Mouse (Mus musculus) stomach, embryonic 15.5 days (tissue): ENCODE data around the gene Tax1bp3. TPM values are rescaled to one million over a fixed set of nuclear protein-coding genes. Genes with fewer than 3 reads are reported as not detected.

ENCODE experiments used
- ATAC-seq: fragments of 200-750 bp; cut with Nextera tagmentation; 2 replicates; pipeline ENCODE4 v1.8.0; 2017; ENCODE audit warnings: low read depth, moderate number of reproducible peaks, moderate TSS enrichment; ENCODE audit not compliant: insufficient read depth, low FRiP score
- H3K27ac ChIP-seq: fragments of 300-500 bp; sonication (generic); 2 replicates; pipeline ENCODE4 v1.5.1; 2015; ENCODE audit warnings: mild to moderate bottlenecking, inconsistent platforms
- H3K27me3 ChIP-seq: fragments of 300-500 bp; sonication (generic); replicated peaks from 2 replicates; pipeline ENCODE4 v1.6.1; 2015; ENCODE audit warnings: inconsistent platforms
- H3K36me3 ChIP-seq: fragments of 300-500 bp; sonication (generic); 2 replicates; pipeline ENCODE4 v1.6.1; 2015; ENCODE audit warnings: inconsistent platforms
- H3K4me1 ChIP-seq: fragments of 300-500 bp; sonication (generic); 2 replicates; pipeline ENCODE4 v1.6.1; 2015; ENCODE audit warnings: inconsistent platforms
- H3K4me2 ChIP-seq: fragments of 300-500 bp; sonication (generic); 2 replicates; pipeline ENCODE4 v1.6.1; 2015; ENCODE audit warnings: mild to moderate bottlenecking, inconsistent platforms
- H3K4me3 ChIP-seq: fragments of 300-500 bp; sonication (generic); replicated peaks from 2 replicates; pipeline ENCODE4 v1.5.1; 2015; ENCODE audit warnings: inconsistent platforms
- H3K9ac ChIP-seq: fragments of 300-500 bp; sonication (generic); 2 replicates; pipeline ENCODE4 v1.6.1; 2015; ENCODE audit warnings: inconsistent platforms
- H3K9me3 ChIP-seq: fragments of 300-500 bp; sonication (generic); 2 replicates; pipeline ENCODE4 v1.6.1; 2016; ENCODE audit warnings: inconsistent platforms
- WGBS: fragments of 180-500 bp; shearing (Covaris S2); methylation state at CpG from one replicate; pipeline ENCODE4 v1.1.7; 2015; 5-methylcytosine and 5-hydroxymethylcytosine counted together
- polyA plus RNA-seq: library from polyadenylated mRNA; unstranded; fragments of >200 nt; fragmentation: Nextera tagmentation; extraction: Ambion mirVana; gene quantifications from 2 replicates; pipeline ENCODE4 v1.2.1, GENCODE M21; 2015

Gene Tax1bp3
- polyA plus RNA-seq, 1 experiment from 2014 or later, result 211 TPM

DNA sequence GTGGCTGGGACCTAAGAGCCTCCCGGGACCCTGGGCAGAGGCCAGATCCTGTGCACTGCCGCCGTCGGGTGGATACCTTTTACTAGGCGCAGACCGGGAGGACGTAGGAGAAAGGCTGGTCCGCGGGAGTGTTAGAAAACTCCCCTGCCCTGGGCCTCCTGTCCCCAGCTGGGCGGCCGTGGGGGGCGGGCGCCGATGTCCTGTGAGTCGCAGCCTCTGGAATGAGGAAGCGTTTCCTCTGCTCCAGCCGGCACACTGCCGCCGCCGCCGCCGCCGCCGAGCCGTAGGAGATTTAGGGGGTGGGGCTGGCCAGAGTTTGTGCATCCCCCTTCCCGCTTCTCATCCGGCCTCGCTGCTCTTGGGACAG, 609 bp downstream of the Tax1bp3 start:
- peaks cover 24% of the 10 kb centered on the region for H3K4me1 ChIP-seq
- ATAC-seq, result peak; percentile 82
- peaks cover 12% of the 10 kb centered on the region for H3K36me3 ChIP-seq
- peak overlapping the region; percentile 68 for H3K9ac ChIP-seq
- H3K27ac ChIP-seq, result peak overlapping the region; percentile 98
- no peaks in the 10 kb centered on the region for H3K9me3 ChIP-seq
- peak overlapping the region; percentile 63 for H3K4me2 ChIP-seq
- WGBS, result under 1% methylated on average over 27 of the region's 28 CpGs
- H3K4me3 ChIP-seq, result peak overlapping the region; percentile 71
- no peaks in the 10 kb centered on the region for H3K27me3 ChIP-seq

DNA sequence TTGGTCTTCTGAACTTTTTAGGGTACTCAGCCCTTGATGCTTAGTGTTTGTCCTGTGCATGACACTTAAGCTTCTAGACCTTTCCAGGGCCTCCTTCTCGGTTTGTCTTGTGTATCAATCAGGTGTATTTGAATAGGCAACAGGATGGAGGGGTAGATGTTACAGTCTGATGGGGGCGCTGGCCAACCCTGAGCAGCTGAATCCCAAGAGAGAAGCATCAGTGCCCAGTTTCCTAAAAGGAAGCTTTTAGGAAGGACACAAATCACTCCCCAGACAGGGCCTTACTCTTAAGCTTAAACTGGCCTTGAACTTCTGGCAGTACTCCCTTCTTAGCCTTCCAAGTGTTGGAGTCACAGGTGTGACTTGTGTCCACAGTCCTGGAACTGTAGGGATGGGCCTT, 1.0 kb downstream of the Tax1bp3 start:
- Histone ChIP-seq H3K4me2 (peak overlapping the region; percentile 63), H3K36me3 (peaks cover 13% of the 10 kb centered on the region), H3K27ac (peak overlapping the region; percentile 98), H3K4me3 (peak overlapping the region; percentile 71), H3K9ac (peak overlapping the region; percentile 68; the same call in 1 of the 2 replicates), H3K27me3 (no peaks in the 10 kb centered on the region), H3K4me1 (peaks cover 20% of the 10 kb centered on the region), H3K9me3 (no peaks in the 10 kb centered on the region)
- no peak for ATAC-seq
- 8% methylated on average over 2 of the region's 2 CpGs for WGBS

DNA sequence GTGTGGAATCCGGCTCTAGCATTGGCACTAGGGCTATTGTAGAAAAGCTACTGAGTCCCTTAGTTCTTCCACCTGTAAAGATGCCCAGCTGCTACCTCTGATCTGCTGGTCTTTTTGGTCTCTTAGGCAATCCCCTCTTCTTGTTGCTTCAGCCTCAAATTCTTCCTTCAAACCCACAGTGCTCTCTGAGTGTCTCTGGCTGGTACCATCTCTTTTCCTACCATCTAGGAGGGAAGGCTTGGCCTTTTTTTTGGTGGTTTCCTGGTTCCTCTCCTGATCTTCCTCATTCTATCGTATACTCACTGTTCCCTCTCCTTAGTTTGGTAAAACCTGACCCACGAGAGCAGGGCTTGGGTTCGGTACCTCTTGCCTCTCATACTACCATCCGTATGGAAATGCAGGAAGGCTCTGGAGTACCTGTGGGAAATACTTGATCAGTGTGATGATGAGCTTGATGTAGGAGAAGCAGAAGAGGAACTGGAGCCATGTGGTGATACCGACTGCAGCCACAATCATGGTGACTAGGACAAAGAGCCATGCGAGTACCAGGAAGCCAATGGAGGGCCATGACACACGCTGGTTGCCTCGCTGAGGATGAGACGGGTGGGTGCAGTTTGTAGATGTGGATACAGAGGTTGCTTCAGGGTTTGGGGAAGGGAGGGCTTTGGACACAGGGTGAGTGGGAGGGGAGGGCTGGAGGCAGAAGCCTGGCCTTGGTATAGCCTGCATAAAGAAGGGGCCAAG, 9.2 kb downstream of the Tax1bp3 start:
- Histone ChIP-seq H3K9me3 (no peaks in the 10 kb centered on the region), H3K4me2 (no peak overlapping the region), H3K27me3 (no peaks in the 10 kb centered on the region), H3K9ac (no peak overlapping the region), H3K4me3 (no peak overlapping the region), H3K4me1 (no peaks in the 10 kb centered on the region), H3K36me3 (peaks cover 23% of the 10 kb centered on the region), H3K27ac (no peak overlapping the region)
- 92% methylated on average over 10 of the region's 10 CpGs for WGBS
- ATAC-seq, result no peak

DNA sequence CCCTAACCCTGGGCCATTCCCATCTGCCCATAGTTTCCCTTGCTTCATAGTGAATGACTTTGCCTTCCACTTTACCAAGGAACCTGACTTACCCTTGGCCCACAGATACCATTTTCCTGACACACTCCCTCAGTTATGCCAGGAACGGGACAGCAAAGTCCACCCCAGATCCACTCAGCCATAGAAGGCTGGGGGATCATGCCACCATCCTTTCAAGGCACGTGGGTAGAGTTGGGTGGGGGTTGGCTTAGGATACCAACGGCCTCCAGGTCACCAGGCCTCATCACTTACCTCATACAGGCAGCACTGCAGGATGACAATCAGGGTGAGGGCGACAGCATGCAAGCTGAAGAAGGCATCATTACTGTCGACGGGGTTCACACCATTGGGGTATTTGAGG, 10.3 kb downstream of the Tax1bp3 start:
- Histone ChIP-seq H3K27ac (no peak overlapping the region), H3K9me3 (no peaks in the 10 kb centered on the region), H3K36me3 (peaks cover 21% of the 10 kb centered on the region), H3K27me3 (no peaks in the 10 kb centered on the region), H3K9ac (no peak overlapping the region), H3K4me2 (no peak overlapping the region), H3K4me3 (no peak overlapping the region), H3K4me1 (no peaks in the 10 kb centered on the region)
- no peak for ATAC-seq
- 82% methylated on average over 6 of the region's 6 CpGs for WGBS

DNA sequence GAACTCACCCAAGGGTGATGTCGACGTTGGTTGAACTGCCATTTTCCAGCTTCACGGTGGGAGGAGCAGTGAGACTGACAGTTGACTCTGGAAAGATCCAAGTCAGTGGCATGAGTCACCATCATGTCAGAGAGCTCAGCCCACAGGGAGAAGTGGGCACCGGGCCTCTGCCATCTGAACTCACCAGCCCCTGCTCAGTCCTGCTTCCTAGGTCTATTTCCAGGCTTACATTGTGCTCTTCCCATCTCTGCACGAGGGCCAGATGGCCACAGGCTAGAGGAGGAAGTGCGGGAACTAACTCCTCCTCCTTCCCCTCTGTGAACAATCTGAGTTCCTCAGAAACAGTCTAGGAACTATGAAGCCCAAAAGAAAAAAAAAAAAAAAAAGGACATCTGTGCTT, 16.2 kb downstream of the Tax1bp3 start:
- Histone ChIP-seq H3K27me3 (no peaks in the 10 kb centered on the region), H3K27ac (no peak overlapping the region), H3K4me2 (no peak overlapping the region), H3K9me3 (no peaks in the 10 kb centered on the region), H3K4me1 (0 out of 2 replicates have a peak, but pooled peaks cover under 1% of the 10 kb centered on the region), H3K36me3 (0 out of 2 replicates have a peak, but pooled peaks cover 7% of the 10 kb centered on the region), H3K9ac (no peak overlapping the region), H3K4me3 (no peak overlapping the region)
- 71% methylated on average over 6 of the region's 6 CpGs for WGBS
- ATAC-seq, result no peak

DNA sequence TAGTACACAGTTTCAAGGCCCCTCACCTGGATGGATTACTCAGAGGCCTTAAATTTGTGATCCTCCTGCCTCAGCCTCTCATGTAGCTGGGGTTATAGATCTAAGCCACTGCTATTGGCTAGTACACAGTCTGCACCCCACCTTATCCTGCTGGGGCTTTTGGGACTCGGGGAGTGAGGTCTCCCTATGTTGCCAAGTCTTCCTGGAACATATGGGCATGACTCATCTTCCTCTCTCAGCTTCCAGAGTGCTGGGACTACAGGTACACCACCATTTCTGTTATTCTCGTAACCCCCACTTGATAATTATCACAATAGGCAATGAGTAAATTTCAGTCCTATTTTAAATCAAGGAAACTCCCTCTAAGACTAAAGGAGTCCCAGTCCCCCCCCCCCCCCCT, 17.6 kb downstream of the Tax1bp3 start:
- no peak overlapping the region for H3K27ac ChIP-seq
- no peak overlapping the region for H3K9ac ChIP-seq
- H3K27me3 ChIP-seq, result no peaks in the 10 kb centered on the region
- H3K4me3 ChIP-seq, result no peak overlapping the region
- 70% methylated on average over 2 of the region's 2 CpGs for WGBS
- no peak for ATAC-seq
- H3K36me3 ChIP-seq, result 0 out of 2 replicates have a peak, but pooled peaks cover 5% of the 10 kb centered on the region
- 0 out of 2 replicates have a peak, but pooled peaks cover 2% of the 10 kb centered on the region for H3K4me1 ChIP-seq
- no peak overlapping the region for H3K4me2 ChIP-seq
- no peaks in the 10 kb centered on the region for H3K9me3 ChIP-seq

DNA sequence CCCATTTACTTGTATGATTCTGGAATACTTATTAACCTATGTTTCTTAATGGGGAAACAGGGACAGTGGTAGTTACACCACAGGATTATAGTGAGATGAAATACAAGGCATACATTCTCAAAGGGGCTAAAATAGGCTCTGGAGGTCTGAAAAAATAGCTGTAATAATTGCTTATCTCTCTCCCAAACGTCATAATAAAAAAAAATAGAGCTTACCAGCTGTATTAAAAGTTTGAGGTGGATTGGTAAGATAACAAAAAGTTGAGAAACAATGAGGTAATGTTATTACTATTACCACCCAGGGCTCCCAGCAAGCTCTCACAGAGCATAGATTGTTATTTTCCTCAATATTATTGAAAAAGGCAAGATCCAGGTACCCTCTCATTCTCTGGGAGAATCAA, 21.3 kb downstream of the Tax1bp3 start:
- no peak for ATAC-seq
- peak overlapping the region; percentile 97 for H3K4me2 ChIP-seq
- no peaks in the 10 kb centered on the region for H3K27me3 ChIP-seq
- H3K27ac ChIP-seq, result no peak overlapping the region
- 0 out of 2 replicates have a peak, but pooled peaks cover 2% of the 10 kb centered on the region for H3K4me1 ChIP-seq
- no peaks in the 10 kb centered on the region for H3K9me3 ChIP-seq
- H3K36me3 ChIP-seq, result no peaks in the 10 kb centered on the region
- H3K9ac ChIP-seq, result peak overlapping the region; percentile 67; the same call in 1 of the 2 replicates
- WGBS, result 4% methylated on average over 1 of the region's 1 CpGs
- H3K4me3 ChIP-seq, result peak overlapping the region; percentile 79

DNA sequence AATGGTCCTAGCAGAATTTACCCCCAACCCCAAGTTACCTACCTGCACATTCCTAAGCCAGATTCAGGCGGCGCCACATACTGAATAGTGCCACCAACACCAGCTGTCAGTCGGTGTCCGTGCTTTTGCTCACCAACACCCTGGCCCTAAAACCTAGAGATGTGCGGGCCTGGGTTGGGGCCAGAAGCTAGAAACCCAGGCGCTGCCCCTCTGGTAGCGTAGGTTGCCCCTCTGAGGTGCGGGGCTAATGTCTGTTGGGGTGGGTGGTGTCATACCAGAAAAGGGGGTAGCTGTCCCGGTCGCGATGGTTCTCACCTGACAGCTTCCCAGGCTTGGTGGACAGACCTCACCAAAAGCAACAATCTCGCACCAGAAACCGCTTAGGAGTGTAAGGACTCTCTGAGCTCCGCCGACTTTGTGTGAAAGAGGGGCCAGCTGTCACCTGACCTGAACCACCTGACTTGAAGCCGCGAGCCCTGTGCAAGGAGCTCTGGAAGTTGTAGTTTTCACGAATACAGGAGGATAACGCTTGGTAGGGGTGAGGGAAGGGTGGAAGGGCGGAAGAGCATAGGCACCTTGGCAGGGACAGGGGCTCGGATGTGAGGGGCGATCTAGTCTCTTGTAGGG, 21.8 kb downstream of the Tax1bp3 start, which contains the start of gene Ctns:
Gene Ctns (minus strand): TSS at position 440 of the 627 bp plus-strand sequence.
- no peak within 1 kb of the TSS; the same call in 1 of the 2 replicates for H3K27ac ChIP-seq
- no peaks in the 10 kb centered on the region for H3K27me3 ChIP-seq
- H3K4me2 ChIP-seq, result peak within 1 kb of the TSS; percentile 97
- H3K4me1 ChIP-seq, result 0 out of 2 replicates have a peak, but pooled peaks cover 2% of the 10 kb centered on the region
- no peaks in the 10 kb centered on the region for H3K36me3 ChIP-seq
- under 1% methylated on average over 22 of the region's 22 CpGs for WGBS
- no peaks in the 10 kb centered on the region for H3K9me3 ChIP-seq
- H3K9ac ChIP-seq, result peak within 1 kb of the TSS; percentile 67
- H3K4me3 ChIP-seq, result peak within 1 kb of the TSS; percentile 79
- ATAC-seq, result peak; percentile 95

DNA sequence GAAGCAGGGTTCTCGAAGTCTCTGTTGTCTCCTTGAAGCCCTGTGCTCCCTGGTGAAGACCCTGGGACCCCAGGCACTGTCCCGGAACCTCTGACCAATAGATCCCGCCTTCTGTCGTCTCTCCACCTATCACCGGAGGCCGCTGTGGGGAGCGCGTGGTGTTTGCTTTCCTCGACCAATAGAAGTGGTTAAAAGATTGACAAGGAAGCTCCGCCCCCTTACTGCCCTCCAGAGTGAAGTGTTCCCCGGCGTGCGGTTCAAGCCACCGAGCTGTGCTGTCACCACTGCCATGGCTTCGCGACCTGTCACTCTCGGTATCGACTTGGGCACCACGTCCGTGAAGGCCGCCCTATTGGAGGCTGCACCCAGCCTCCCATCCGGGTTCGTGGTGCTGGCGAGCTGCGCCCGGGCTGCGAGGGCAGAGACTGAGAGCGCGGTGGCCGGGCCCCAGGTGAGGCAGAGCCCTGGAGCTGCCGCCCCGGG, 22.4 kb downstream of the Tax1bp3 start, which contains the start of gene Shpk:
Gene Shpk (plus strand): TSS at position 231 of the 483 bp plus-strand sequence.
- H3K27me3 ChIP-seq, result no peaks in the 10 kb centered on the region
- peak within 1 kb of the TSS; percentile 79 for H3K4me3 ChIP-seq
- no peak within 1 kb of the TSS; the same call in 1 of the 2 replicates for H3K27ac ChIP-seq
- H3K4me1 ChIP-seq, result 0 out of 2 replicates have a peak, but pooled peaks cover 2% of the 10 kb centered on the region
- WGBS, result under 1% methylated on average over 32 of the region's 32 CpGs
- H3K9me3 ChIP-seq, result no peaks in the 10 kb centered on the region
- peak within 1 kb of the TSS; percentile 97 for H3K4me2 ChIP-seq
- H3K36me3 ChIP-seq, result no peaks in the 10 kb centered on the region
- peak; percentile 96 for ATAC-seq
- peak within 1 kb of the TSS; percentile 67 for H3K9ac ChIP-seq

DNA sequence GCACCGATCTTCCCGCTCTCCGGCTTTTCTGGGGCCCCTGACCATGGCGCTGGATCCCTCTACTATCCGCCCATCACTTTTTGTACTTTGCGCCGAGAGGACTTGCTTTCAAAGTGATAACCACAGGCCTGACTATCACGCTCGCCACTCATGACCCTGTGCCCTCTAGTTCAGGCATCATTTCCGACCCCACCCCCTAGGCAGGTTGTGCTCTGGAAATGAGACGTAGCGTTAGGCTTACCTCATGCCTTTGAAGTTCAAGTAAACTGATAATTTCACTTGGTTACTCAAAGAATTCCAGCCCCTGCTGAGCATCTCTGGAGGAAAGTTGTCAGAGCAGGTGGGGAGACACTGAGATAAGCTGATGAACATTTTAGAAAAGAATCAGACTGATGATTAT, 23.0 kb downstream of the Tax1bp3 start:
- WGBS, result 3% methylated on average over 12 of the region's 12 CpGs
- no peaks in the 10 kb centered on the region for H3K36me3 ChIP-seq
- peak overlapping the region; percentile 79 for H3K4me3 ChIP-seq
- H3K9me3 ChIP-seq, result no peaks in the 10 kb centered on the region
- 0 out of 2 replicates have a peak, but pooled peaks cover 2% of the 10 kb centered on the region for H3K4me1 ChIP-seq
- peak overlapping the region; percentile 97 for H3K4me2 ChIP-seq
- ATAC-seq, result no peak
- H3K9ac ChIP-seq, result peak overlapping the region; percentile 66
- H3K27ac ChIP-seq, result no peak overlapping the region; the same call in 1 of the 2 replicates
- no peaks in the 10 kb centered on the region for H3K27me3 ChIP-seq

DNA sequence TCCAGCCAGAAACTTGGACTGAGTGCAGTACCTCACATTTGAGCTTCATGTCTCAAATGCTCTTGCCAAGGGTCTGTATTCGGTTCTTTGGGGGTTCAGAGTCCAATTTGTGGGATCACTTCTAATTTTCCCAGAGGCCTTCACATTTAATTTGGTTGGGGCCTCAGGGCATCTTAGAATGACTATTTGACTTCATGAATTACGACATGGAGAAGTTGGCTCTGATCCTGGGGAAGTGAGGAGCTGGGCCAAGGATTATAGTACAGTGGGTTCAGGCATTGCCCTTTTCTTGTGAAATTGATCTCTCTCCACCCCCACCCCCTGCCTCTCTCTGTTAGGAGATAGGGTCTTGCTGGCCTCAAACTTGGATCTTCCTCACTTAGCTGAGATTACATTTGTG, 24.1 kb downstream of the Tax1bp3 start:
- no peak overlapping the region for H3K4me2 ChIP-seq
- no peaks in the 10 kb centered on the region for H3K36me3 ChIP-seq
- H3K4me3 ChIP-seq, result no peak overlapping the region
- 63% methylated on average over 2 of the region's 2 CpGs for WGBS
- 0 out of 2 replicates have a peak, but pooled peaks cover 2% of the 10 kb centered on the region for H3K4me1 ChIP-seq
- no peaks in the 10 kb centered on the region for H3K9me3 ChIP-seq
- H3K27ac ChIP-seq, result no peak overlapping the region
- no peak overlapping the region for H3K9ac ChIP-seq
- no peak for ATAC-seq
- no peaks in the 10 kb centered on the region for H3K27me3 ChIP-seq

DNA sequence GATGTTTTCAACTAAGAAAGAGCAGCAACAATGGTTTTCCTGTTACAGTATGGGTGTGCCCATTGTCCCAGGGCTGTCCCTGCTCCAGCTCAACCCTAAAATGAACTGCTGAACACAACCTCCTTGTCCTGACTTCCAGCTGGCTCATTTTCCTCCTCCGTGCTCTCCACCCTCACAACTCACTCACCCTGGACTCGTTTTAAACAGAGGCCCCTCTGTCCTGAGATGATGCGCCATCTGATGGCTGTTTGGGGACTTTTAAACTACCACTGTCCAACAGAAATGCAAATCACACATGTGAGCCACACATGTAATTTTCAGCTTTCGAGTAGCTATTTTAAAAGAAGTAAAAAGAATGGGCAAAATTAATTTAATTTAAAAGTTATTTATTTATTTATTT, 24.7 kb downstream of the Tax1bp3 start:
- no peaks in the 10 kb centered on the region for H3K36me3 ChIP-seq
- H3K4me1 ChIP-seq, result 0 out of 2 replicates have a peak, but pooled peaks cover 2% of the 10 kb centered on the region
- no peak overlapping the region for H3K27ac ChIP-seq
- H3K9me3 ChIP-seq, result no peaks in the 10 kb centered on the region
- no peak overlapping the region for H3K9ac ChIP-seq
- no peak overlapping the region for H3K4me2 ChIP-seq
- H3K27me3 ChIP-seq, result no peaks in the 10 kb centered on the region
- 40% methylated on average over 4 of the region's 4 CpGs for WGBS
- no peak for ATAC-seq
- no peak overlapping the region for H3K4me3 ChIP-seq
